Mouse (Mus musculus) gastrocnemius, postnatal 10 days (tissue): Measurements from ENCODE around the gene Khdc1c. TPM values are rescaled to one million over a fixed set of nuclear protein-coding genes. Genes with fewer than 3 reads are reported as not detected.

Experiments used
- total RNA-seq, 2 experiments: library from RNA; stranded (reverse); gene quantifications; 2 replicates each; pipeline ENCODE4 v1.2.3; 2021

Khdc1c gene
- total RNA-seq, 2 experiments from 2014 or later = not detected

Other genes starting within 250 kb of the Khdc1c start
- gene Tmem14a, start 149.8 kb upstream of the Khdc1c start, total RNA-seq = 1 to 10 TPM; 2.0 to 2.8 TPM
- under 1 TPM in 1 of 2 experiments, not detected in 1; 0.61 TPM for gene Gsta3, start 127.7 kb upstream of the Khdc1c start, total RNA-seq
- gene Khdc1a, start 18.7 kb upstream of the Khdc1c start, total RNA-seq = not detected
- gene Khdc1b, start 15.2 kb downstream of the Khdc1c start, total RNA-seq = not detected